Mouse (Mus musculus): Measurements from ENCODE around the gene Cdh20.

DNA sequence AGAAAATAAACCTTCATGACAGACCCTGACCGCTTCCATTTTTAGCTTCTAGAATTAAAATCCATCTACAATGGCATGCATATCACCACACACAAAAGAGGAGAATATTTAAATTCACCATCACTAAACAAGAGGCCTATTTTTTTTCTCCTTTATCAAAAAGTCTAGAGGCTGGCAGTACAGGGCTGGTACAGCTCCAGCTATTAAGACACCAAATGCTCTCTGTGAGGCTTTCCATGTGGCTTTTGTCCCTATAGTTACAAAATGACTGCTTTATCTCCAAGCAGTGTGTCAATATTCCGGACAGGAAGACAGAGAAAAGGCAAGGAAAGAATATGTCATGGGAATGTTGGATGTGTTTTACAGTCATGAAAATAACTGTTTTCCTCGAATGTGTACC lies 27.8 kb downstream of the Cdh20 start:
- no peak for TF ChIP-seq POLR2A (IDR thresholded peaks at IDR 0.05; ENCODE audit: borderline replicate concordance, low read depth, low read length)
- no peak for TF ChIP-seq CTCF (IDR thresholded peaks at IDR 0.05; ENCODE audit: low read depth, low read length)
